Mouse (Mus musculus): Measurements from ENCODE around the gene Slc25a51. TPM values are rescaled to one million over a fixed set of nuclear protein-coding genes. Genes with fewer than 3 reads are reported as not detected.
"Not testable (repeated sequence)": the region's sequence is repeated elsewhere in the genome, so short reads cannot be mapped to it uniquely, and the experiment has no call there.

The Slc25a51 gene
- polyA plus RNA-seq, 1 experiment = 67.2 TPM

DNA sequence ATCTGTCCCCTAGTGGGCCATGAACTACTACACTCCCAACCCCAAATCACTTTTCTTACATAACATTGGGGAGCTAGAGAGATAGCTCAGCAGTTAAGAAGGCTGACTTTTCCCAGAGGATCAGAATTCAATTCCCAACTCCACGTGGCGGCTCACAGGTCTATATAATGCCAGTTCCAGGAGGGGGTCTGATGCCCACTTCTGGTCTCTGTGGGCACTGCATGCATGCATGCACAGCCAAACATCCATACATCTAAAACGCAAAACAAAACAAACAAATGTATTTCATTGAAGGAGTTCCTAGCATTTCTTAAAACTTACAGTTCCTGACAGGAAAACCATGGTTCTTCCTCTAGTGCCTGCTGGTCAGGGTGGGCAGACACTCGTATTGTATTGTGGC, 16.5 kb downstream of the Slc25a51 start:
- Histone ChIP-seq H3K27ac (ENCODE audit: insufficient read depth, low read depth, low read length) (no peak overlapping the region), H3K36me3 (ENCODE audit: control insufficient read depth, insufficient read depth, low read length) (peaks cover 12% of the 10 kb centered on the region), H3K4me1 (ENCODE audit: control insufficient read depth, insufficient read depth, insufficient read length, low read length) (no peaks in the 10 kb centered on the region), H3K27me3 (ENCODE audit: control insufficient read depth, insufficient read depth, low read length) (no peaks in the 10 kb centered on the region), H3K4me3 (ENCODE audit: low read depth, low read length) (no peak overlapping the region)
- TF ChIP-seq POLR2A (IDR thresholded peaks at IDR 0.05; ENCODE audit: low read depth, low read length) (no peak), CTCF (IDR thresholded peaks at IDR 0.05; ENCODE audit: extremely low read depth, insufficient read length, insufficient replicate concordance, low read depth, low read length) (no peak)
- 71% methylated on average over 4 of the region's 4 CpGs for whole genome bisulfite sequencing

DNA sequence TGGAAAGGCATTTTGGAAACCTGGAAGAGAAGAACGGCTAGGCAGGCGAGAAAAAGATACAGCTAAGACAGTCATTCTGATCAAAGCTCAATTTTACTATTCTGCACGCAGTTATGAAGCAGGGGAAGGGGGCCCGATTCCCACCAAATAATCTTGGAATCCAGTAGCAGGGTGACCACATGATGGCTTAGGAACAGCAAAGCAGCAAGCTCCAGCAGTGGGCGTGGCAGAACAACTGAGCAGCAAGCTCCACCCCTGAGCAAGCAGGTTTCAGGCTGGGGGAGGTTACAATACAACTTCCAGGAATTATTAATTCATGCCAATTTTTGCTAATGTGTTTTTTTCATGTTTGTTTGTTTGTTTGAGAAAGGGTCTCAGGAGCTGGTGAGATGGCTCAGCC, 21.3 kb downstream of the Slc25a51 start:
- not testable (repeated sequence) for H3K27ac ChIP-seq (ENCODE audit: insufficient read depth, low read depth, low read length); H3K27me3 ChIP-seq (ENCODE audit: control insufficient read depth, insufficient read depth, low read length); H3K36me3 ChIP-seq (ENCODE audit: control insufficient read depth, insufficient read depth, low read length); H3K4me1 ChIP-seq (ENCODE audit: control insufficient read depth, insufficient read depth, insufficient read length, low read length); H3K4me3 ChIP-seq (ENCODE audit: low read depth, low read length)
- 90% methylated on average over 5 of the region's 5 CpGs for WGBS

DNA sequence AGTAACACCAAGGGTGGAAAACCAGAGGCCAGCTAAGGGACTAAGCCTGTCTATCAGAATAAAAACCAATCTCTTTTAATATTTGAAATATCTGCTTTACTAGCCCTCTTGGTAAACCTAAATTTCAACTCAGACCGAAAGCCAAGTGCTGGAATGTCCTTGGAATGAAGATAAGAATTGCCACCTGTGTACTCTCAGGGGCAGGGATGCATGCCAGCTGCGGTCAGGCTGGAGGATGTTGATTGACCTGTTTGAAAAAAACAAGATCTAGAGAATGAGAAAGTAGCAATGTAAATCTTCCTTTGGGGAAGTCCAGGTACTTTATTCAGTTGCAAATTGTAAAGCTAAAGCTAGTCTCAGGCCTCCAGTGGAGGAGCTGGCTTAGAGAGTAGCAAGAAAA, 26.4 kb downstream of the Slc25a51 start:
- not testable (repeated sequence) for H3K27ac ChIP-seq (ENCODE audit: insufficient read depth, low read depth, low read length); H3K4me1 ChIP-seq (ENCODE audit: control insufficient read depth, insufficient read depth, insufficient read length, low read length); H3K4me3 ChIP-seq (ENCODE audit: low read depth, low read length); H3K36me3 ChIP-seq (ENCODE audit: control insufficient read depth, insufficient read depth, low read length); H3K27me3 ChIP-seq (ENCODE audit: control insufficient read depth, insufficient read depth, low read length)
- 20% methylated on average over 2 of the region's 2 CpGs for WGBS

DNA sequence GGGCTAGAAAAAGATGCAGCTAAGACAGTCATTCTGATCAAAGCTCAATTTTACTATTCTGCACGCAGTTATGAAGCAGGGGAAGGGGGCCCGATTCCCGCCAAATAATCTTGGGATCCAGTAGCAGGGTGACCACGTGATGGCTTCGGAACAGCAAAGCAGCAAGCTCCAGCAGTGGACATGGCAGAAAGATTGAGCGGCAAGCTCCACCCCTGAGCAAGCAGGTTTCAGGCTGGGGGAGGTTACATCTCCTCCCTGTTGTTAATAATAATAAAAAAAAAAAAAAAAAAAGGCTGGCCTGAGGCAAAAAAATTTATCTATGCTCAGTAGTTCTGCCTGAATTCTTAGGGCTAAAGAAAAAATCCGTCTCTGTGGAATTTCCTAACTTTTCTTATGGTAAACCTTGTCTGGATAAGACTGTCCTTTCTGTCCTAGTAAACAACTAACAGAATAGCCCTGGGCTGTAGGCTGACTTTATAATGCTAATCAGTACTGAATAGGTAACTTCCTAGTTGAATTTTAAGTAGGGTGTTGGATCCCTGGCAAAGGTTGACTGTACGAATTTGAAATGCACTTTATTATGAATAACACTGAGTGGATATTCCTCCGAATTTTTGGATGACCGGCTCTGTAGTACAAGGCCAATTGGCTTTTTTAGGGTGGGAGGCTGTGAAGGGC, 27.5 kb downstream of the Slc25a51 start:
- not testable (repeated sequence) for H3K4me3 ChIP-seq (ENCODE audit: low read depth, low read length); H3K27ac ChIP-seq (ENCODE audit: insufficient read depth, low read depth, low read length); H3K4me1 ChIP-seq (ENCODE audit: control insufficient read depth, insufficient read depth, insufficient read length, low read length); H3K36me3 ChIP-seq (ENCODE audit: control insufficient read depth, insufficient read depth, low read length); H3K27me3 ChIP-seq (ENCODE audit: control insufficient read depth, insufficient read depth, low read length)
- 86% methylated on average over 10 of the region's 10 CpGs for WGBS

DNA sequence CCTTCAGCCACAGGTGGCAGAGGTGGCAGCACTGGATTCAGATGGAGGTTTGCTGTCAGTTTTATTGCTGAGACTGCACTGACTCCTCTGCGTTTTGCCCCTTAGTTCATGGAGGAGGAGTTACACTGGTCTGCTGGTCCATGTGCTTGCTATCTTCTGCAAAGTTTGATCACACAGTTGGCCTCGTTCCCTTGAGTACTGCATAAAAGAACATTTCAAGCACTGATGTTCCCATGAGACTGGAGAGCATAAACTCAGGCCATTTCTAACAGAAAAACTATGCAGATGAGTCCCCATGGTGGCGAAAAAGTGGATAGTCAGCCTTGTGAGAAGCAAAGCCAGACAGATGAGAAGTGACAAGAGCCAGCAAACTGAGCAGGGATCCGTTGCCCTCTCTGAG, 32.0 kb downstream of the Slc25a51 start:
- no peaks in the 10 kb centered on the region for H3K4me1 ChIP-seq (ENCODE audit: control insufficient read depth, insufficient read depth, insufficient read length, low read length)
- H3K36me3 ChIP-seq (ENCODE audit: control insufficient read depth, insufficient read depth, low read length) = peaks cover 44% of the 10 kb centered on the region
- 72% methylated on average over 4 of the region's 4 CpGs for WGBS
- H3K27ac ChIP-seq (ENCODE audit: insufficient read depth, low read depth, low read length) = no peak overlapping the region
- no peaks in the 10 kb centered on the region for H3K27me3 ChIP-seq (ENCODE audit: control insufficient read depth, insufficient read depth, low read length)
- TF ChIP-seq CTCF (IDR thresholded peaks at IDR 0.05; ENCODE audit: extremely low read depth, insufficient read length, insufficient replicate concordance, low read depth, low read length) (no peak), POLR2A (IDR thresholded peaks at IDR 0.05; ENCODE audit: low read depth, low read length) (no peak)
- no peak overlapping the region for H3K4me3 ChIP-seq (ENCODE audit: low read depth, low read length)

DNA sequence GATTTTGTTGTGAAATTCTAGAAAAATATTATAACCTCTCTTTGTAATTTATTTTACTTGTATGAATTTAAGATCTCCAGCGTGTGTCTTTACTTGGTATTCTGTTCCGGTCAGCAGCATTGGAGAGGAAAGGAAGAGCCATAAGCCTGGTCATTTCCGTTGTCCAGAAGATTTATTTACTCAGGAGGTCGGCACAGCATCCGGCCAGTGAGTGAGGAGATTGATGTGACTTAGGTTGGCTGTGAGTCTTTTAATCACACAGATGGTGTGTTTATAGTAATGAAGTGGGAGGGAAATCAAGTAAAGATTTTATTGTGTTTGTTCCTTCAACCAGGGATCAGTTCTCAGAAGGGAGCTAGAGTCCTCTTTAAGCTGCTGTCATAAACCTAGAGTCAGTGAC, 33.7 kb downstream of the Slc25a51 start:
- H3K36me3 ChIP-seq (ENCODE audit: control insufficient read depth, insufficient read depth, low read length) = peaks cover 46% of the 10 kb centered on the region
- H3K4me3 ChIP-seq (ENCODE audit: low read depth, low read length) = no peak overlapping the region
- no peaks in the 10 kb centered on the region for H3K4me1 ChIP-seq (ENCODE audit: control insufficient read depth, insufficient read depth, insufficient read length, low read length)
- H3K27me3 ChIP-seq (ENCODE audit: control insufficient read depth, insufficient read depth, low read length) = no peaks in the 10 kb centered on the region
- no peak for TF ChIP-seq CTCF (IDR thresholded peaks at IDR 0.05; ENCODE audit: extremely low read depth, insufficient read length, insufficient replicate concordance, low read depth, low read length)
- TF ChIP-seq POLR2A (IDR thresholded peaks at IDR 0.05; ENCODE audit: low read depth, low read length) = no peak
- WGBS = 79% methylated on average over 5 of the region's 5 CpGs
- H3K27ac ChIP-seq (ENCODE audit: insufficient read depth, low read depth, low read length) = no peak overlapping the region

DNA sequence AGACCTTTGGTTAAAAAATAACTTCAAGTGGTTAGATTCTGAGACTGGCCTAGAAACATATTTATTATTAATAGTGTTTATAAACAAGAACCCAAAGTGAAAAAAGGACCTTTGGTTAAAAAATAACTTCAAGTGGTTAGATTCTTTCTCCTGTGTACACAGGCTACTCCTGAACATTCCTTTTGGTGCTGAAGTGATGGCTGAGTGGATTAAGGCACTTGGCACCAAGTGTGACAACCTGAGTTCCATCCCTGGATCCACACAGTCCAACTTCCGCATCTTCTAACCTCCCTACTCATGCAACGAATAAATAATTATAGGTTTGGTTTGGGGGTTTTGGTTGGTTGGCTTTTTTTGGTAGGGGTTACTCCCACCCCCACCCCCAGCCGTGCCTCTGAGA, 37.3 kb downstream of the Slc25a51 start:
- TF ChIP-seq CTCF (IDR thresholded peaks at IDR 0.05; ENCODE audit: extremely low read depth, insufficient read length, insufficient replicate concordance, low read depth, low read length) (no peak), POLR2A (IDR thresholded peaks at IDR 0.05; ENCODE audit: low read depth, low read length) (no peak)
- no peaks in the 10 kb centered on the region for H3K4me1 ChIP-seq (ENCODE audit: control insufficient read depth, insufficient read depth, insufficient read length, low read length)
- no peak overlapping the region for H3K4me3 ChIP-seq (ENCODE audit: low read depth, low read length)
- H3K27ac ChIP-seq (ENCODE audit: insufficient read depth, low read depth, low read length) = no peak overlapping the region
- H3K27me3 ChIP-seq (ENCODE audit: control insufficient read depth, insufficient read depth, low read length) = no peaks in the 10 kb centered on the region
- WGBS = 88% methylated on average over 3 of the region's 3 CpGs
- H3K36me3 ChIP-seq (ENCODE audit: control insufficient read depth, insufficient read depth, low read length) = peaks cover 42% of the 10 kb centered on the region

DNA sequence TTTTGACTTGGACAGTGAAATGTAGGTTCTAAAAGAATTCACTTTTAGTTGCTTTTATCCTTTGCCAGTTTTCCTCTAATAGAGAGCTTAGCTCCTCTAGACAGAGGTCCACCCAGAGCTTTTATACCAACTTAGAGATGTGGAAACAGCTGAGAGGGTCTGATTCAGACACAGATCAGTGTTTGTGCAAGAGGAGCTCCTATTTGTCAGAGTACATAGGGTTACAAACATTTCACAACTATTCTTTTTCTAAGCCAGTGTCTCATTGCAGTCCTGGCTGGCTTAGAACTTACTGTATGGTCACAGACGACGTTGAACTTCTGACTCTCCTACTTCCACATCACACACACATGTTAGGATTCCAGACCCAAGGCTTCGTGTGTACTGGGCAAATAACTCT, 51.9 kb downstream of the Slc25a51 start:
- TF ChIP-seq POLR2A (IDR thresholded peaks at IDR 0.05; ENCODE audit: low read depth, low read length) (no peak), CTCF (IDR thresholded peaks at IDR 0.05; ENCODE audit: extremely low read depth, insufficient read length, insufficient replicate concordance, low read depth, low read length) (no peak)
- H3K36me3 ChIP-seq (ENCODE audit: control insufficient read depth, insufficient read depth, low read length) = peaks cover 25% of the 10 kb centered on the region
- H3K27me3 ChIP-seq (ENCODE audit: control insufficient read depth, insufficient read depth, low read length) = no peaks in the 10 kb centered on the region
- H3K27ac ChIP-seq (ENCODE audit: insufficient read depth, low read depth, low read length) = no peak overlapping the region
- H3K4me1 ChIP-seq (ENCODE audit: control insufficient read depth, insufficient read depth, insufficient read length, low read length) = no peaks in the 10 kb centered on the region
- 84% methylated on average over 3 of the region's 3 CpGs for WGBS
- no peak overlapping the region for H3K4me3 ChIP-seq (ENCODE audit: low read depth, low read length)

Other genes starting within 250 kb of the Slc25a51 start
- 0.25 and 0.37 TPM in 2 replicates for gene Frmpd1, start 223.9 kb downstream of the Slc25a51 start, polyA plus RNA-seq (2012; rRNA removed)
- gene Trmt10b, start 111.6 kb downstream of the Slc25a51 start, polyA plus RNA-seq (2012; rRNA removed) = 0.24 and 0.56 TPM in 2 replicates
- 11.5 and 23.1 TPM in 2 replicates for gene Dcaf10, start 66.7 kb downstream of the Slc25a51 start, polyA plus RNA-seq (2012; rRNA removed)
- 29.2 and 32.6 TPM in 2 replicates for gene Exosc3, start 66.0 kb downstream of the Slc25a51 start, polyA plus RNA-seq (2012; rRNA removed)
- gene Shb, start 123.7 kb upstream of the Slc25a51 start, polyA plus RNA-seq (2012; rRNA removed) = 33.0 and 71.5 TPM in 2 replicates

Measured in small intestine, adult 2 months (tissue).